Mouse (Mus musculus) inflammation-experienced regulatory T-cells, adult 6 months (primary cell): Measurements from ENCODE around the gene Gimap5. TPM values are rescaled to one million over a fixed set of nuclear protein-coding genes. Genes with fewer than 3 reads are reported as not detected.

Experiments
- ATAC-seq: one replicate; pipeline ENCODE4 v1.8.0; 2017
- polyA plus RNA-seq, 3 experiments: library from polyadenylated mRNA; unstranded; fragments of 100-300 nt; shearing (Covaris generic); gene quantifications; one replicate each; pipeline ENCODE4 v1.2.1; 2017

Gimap5 gene
- polyA plus RNA-seq = 100 to 1,000 TPM; 218 to 266 (median 236) TPM

DNA sequence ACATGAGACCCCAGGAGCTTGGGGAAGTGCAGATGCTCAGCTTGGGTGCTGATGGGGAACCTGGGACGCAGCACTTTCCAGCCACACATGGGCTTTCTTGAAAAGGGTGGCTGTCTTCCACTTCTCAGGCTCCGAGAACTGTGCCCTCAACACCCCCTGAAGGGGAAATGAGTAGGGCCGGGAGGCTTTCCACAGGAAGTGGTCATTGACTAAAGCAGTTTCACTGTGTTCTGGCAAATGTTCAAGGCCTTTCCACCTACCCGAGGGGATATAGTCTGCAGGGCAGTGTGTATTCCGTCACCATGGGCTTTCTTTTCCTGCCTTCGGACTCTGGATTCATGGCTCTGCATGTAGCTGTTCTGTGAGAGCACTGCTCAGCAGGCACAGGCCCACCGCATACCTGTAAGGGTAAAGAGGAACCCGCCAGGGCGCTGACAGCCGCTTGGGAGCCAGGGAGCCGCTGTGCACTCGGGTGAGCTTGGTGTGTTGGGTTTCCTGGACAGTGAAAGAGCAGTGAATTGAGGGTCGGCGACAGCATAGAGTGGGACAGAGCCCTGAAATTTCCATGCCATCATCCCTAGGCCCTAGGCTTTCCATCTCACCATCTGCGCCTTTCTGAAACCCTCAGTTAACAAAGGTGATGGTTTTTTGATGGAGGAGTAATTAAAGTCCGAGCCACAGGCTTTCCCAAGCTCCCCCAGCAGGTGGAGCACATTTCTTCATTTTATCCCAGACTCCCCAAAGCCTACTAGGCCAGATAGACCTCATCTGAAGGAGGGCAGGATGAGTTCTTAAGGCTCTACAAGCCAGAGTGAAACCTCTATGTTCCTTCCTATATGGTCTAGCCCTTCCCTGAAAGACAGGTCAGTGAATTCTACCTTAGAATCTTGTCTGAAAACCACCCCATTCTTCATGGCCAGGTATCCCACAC is at the start of gene Gimap5:
TSS of gene Gimap5 (plus strand) at position 239 of the 931 bp plus-strand sequence.
- peak; percentile 57 for ATAC-seq

DNA sequence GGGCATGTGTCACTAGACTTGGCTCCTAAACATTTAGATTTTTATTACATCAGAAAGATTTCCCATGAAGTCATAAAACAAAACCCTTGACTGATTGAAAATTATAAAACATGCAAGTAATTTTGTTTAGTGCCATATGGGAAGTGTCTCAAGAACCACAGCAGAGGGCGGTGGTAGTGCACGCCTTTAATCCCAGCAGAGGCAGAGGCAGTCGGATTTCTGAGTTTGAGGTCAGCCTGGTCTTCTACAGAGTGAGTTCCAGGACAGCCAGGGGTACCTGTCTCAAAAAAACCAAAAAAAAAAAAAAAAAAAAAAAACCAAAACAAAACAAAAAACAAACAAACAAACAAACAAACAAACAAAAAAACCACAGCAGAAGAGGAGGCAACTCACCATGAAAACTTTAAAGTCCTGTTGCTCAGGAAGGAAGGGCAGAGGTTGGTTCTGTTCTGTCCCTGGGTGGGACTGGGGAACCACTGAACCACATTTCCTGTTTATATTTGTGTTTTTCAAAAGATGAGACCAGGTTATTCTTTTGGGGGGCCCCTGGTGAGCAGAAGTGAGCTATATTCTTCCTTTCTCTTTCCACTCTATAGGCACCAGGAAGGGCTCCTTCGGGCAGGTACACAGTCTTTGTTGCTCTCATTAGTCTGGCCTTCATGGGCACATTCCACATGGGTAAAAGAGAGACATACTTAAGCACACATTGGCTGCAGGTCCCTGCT is 49.0 kb upstream of the Gimap5 start:
- peak; percentile 44 for ATAC-seq

DNA sequence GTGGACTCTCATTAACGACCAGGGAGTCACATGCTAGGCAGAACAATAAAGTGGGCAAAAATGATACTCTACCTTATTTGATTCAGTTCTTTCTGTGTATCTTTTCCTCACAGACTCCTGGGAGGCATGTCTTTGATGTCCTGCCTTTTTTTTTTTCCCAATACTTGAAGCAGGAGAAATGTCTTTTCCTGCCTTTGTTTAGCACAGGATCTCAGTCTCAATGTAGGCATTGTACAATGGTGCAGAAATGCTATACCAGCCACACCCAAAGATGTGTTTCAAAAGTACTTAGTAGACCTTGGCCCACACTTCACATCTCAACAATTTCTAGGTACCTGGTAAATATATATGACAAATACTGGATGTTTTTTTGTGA is 48.5 kb upstream of the Gimap5 start:
- ATAC-seq = no peak

DNA sequence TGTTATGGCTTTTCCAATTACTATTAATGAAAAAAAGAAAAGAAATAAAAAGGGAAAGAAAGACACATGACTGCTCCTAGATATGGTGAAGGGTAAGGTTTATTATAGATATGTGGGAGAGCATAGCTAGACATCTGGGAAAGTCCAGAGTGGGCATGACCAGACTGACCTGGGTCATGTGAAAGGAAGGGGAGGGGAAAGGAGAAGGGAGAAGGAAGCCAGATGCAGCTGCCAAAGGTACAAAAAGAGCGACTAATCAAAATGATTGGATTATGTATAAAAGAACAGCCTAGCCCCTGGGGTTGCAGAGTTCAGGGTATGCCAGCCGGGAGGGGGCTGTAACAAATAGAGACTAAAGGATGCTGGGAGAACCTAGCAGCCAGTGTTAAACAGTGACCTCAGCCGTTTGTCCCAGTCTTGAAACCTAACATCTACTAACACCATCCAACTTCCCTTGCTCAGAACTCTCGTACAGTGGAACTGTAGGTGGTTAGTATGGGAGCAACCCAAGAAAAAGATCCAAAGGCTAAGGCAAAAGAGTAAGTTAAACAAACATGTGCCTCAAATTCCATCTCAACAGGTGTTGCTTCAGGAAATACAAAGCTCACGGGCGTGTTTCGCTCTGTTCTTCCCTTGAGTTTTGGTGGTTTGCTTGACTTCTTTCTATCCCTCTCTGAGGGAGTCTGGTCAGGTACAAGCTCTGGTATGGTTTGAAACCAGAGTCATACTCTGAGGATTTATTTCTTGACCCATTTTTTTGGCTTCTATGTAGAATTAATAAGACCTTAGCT is 47.7 kb upstream of the Gimap5 start:
- ATAC-seq = no peak

DNA sequence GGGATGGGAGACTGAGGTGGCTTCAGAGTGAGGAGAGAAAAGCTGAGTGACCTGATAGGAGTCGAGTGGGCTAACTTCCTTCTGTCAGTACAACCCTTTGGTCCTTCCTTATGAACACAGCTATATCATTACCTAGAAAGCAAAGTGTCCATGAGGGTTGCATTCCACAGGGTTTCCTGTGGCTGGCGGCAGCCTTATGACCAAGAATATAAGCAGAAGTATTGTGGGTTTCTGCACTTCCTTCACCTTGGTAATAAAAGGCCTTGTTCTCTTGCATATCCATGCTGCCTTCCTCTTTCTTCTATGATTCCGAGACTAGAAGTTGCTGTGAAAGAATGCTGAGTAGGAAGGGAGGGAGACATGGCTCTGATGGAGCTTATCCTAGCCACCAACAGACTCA is 47.1 kb upstream of the Gimap5 start:
- ATAC-seq = no peak

DNA sequence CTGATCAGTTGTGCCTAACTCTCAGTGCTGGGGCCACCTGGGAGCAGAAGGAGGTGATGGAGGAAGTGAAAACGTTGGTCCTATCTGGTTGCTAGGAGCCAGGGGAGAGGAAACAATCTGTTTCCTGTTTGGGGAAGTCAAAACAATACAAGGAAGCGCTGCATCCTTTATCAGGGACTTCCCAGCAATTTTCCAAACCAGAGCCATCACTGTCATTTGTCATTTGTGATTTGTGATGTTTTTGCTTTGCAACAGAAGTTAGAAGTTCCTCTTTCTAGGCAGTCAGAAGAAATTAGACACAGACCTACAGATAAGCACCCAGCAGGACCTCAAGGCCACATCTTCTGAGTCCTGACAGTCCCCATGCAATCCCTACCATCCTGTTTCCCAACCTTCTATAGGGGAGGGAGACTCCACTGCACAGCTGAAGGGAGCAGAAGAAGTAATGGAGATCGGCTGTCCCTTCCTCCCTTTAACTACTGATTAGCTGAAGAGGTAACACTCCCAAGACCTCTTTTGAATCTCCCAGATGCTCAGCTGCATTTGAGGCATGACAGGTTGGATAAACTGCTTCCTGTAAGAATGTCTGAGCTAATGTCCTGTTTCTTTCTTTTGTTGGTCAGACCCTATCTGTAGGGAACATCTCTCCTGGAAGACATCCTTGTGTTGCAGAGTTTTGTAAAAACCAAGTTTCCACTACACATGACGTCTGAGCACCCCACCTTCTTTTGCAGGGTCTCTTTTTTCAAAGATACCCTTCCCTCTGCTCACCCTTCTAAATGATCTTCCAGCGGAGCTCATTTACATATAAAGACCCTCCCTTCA is 45.5 kb upstream of the Gimap5 start:
- peak; percentile 60 for ATAC-seq

DNA sequence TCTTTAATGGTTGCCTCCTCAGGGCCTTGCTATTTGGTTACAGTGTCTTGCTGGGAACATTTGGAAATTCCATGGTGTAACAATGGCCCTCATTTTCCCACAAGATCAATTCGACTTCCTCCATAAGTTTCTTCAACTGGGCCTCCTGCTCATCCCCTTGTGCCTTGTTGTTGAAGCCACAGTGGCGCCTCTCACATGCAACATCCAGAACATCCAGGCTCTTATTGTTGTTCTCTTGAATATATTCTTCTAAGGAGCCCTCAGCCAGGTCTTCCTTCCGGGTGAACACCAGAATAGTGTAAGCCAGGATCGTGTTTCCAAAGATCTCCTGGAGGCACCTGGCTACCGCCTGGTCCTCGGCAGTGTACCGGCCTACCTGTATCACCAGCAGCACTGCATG is 43.9 kb upstream of the Gimap5 start:
- ATAC-seq = no peak

DNA sequence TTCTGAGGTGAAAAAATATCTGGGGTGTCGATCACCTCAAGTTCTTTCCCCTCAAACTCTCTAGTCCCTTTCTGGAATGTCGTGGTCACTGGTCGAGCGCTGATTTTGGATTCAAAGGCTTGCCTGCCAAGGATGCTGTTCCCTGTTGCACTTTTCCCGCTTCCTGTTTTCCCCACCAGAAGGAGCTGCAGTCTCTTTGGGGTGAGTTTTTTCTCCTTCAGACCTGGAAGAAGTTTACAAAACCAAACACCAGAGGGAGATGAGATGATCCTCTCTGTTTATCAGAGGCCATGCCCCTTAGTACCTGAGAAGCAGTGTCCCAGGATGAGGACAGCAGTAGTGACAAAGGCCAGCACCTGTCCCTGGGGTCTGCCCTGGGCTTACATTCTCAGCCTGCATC is 43.4 kb upstream of the Gimap5 start:
- no peak for ATAC-seq

DNA sequence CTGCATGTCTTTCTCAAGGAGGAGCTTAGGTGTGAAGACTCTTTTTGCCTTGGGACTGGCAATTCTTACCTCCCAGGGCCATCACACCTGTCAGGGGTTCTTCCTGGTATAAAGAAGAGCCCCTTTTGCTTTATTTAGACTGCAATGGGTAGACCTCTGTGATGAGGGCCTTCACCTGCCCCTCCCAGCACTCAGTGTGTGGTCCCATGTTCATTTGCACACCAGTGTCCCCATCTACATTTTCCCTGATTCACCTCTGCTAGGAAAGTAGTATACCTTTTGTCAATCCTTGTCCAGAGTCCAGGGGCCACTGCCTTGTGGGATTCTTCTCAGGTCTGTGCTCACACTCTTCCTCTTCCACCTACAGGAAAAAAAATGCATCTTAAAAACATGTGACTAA is 41.9 kb upstream of the Gimap5 start:
- no peak for ATAC-seq

DNA sequence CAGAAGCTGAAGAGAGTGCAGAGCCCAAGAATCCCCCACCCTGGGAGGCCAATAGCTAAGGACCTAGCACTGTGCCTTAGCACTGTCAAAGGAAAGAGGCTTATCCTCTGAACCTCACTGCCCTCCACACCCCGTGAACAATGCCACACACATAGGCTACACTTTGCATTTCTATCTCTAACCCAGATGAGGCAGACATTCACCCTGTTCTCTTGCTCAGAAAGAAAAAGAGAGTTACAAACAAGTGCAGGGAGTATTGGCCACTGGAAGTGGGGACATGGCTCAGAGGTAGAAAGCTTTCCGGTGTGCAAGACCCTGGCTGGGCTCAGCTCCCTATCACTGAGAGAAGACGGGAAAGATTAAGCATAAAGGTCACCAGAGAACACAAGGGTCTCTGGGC is 39.9 kb upstream of the Gimap5 start:
- ATAC-seq = no peak

DNA sequence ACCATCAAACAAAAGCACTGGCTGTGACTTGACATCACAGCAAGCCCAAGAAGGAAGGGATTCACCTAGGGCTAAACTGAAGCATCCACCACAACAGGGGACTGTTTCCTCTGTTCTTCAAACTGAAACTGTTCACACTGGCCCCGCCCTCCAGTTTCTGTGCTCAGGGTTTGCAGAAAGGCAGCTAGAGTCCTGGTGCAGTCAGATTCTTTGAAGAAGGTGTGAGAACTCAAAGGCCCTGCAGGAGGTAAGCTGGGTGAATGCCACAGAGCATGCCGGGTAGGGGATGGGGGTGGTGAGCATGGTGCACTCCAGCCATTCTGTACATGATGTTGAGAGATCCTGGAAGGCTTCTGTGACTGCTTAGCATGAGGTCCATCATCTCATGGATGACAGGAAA is 27.5 kb upstream of the Gimap5 start, which contains the start of the genes Gm28053 and Gimap7:
TSS of gene Gm28053 (plus strand) at position 153 of the 400 bp plus-strand sequence.
TSS of gene Gimap7 (plus strand) at position 167 of the 400 bp plus-strand sequence.
- ATAC-seq = peak; percentile 95

DNA sequence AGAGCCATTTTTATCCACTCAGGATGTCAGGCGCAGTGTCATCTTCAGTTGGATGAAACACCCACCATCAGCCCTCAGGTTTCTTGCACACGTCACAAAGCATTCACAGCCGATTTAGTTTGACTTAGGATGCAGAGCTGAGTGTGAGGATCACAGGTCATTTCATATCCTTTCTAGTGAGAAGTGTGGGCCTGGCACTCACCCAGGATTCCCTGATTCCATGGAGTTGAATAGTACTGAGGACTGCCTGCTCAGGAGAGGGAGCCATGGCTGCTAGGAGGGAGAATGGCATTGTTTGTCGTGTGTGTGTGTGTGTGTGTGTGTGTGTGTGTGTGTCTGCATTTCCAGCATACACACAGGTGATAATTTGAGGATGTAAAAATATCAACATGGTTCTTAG is 25.7 kb upstream of the Gimap5 start:
- ATAC-seq = peak; percentile 11

DNA sequence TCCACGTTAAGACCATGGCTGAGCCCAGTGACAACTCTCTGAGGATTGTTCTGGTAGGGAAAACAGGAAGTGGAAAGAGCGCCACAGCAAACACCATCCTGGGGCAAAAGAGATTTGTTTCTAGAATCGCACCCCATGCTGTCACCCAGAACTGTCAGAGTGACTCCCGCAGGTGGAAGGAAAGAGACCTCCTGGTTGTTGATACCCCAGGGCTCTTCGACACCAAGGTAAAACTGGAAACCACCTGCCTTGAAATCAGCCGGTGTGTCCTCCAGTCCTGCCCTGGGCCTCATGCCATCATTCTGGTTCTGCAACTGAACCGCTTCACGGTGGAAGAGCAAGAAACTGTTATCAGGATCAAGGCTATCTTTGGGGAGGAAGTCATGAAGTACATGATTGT is 22.5 kb upstream of the Gimap5 start:
- no peak for ATAC-seq

DNA sequence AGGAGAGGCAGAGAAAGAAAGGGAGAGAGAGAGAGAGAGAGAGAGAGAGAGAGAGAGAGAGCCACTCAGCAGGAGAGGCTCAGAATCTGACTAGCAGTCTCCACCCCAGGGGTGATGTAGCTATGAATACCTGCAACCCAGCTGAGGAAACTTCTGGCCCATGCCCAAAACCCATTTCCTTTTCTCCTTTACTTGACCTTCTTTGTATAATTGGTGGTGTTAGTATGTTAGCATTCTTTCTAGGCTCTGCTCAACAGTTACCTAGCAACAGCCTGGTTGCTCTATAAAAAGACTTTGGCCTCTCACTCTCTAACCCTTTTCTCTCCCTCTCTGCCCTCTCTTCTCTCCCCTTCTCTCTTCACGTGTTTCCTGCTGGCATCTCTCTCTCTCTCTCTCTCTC is 20.5 kb upstream of the Gimap5 start:
- peak; percentile 72 for ATAC-seq

DNA sequence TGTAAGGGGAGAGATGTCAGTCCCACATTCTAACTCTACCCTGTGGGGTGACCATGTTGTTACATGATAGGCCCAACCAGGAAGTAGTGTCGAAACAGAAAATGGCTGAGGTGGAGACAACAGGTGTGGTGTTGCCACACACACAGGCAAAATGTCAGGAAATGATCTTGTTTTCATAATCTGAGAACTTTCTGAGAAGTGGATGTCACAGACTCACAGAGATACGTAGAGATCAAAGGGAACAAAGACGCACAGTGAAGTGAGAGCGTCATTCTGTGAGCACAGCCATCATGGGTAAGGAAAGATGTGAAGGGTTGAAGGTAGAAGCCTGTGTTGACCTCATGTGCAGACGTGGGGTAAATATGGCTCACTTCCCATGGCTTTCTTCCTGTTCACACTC is 18.2 kb upstream of the Gimap5 start:
- peak; percentile 69 for ATAC-seq

DNA sequence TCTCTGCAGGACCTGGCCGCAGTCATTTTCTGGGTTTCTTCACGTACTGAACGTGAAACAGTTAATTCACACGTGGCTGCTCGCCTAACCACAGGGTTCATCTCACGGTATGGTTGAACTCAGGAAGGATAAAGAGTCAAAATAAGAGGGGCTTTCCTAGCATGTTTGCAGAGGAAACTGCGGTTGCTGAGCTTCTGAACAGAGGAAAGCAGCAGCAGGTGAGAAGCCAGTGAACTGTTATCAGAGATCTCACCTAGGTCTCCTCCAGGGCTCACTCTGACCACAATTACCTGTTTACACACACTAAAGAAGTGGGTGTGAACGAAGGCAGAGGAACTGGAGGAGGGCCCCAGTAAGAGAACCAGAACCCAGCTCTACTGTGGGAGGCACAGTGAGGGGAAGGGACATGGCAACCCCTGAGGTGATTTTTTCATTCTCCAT is 13.1 kb upstream of the Gimap5 start:
- peak; percentile 91 for ATAC-seq

DNA sequence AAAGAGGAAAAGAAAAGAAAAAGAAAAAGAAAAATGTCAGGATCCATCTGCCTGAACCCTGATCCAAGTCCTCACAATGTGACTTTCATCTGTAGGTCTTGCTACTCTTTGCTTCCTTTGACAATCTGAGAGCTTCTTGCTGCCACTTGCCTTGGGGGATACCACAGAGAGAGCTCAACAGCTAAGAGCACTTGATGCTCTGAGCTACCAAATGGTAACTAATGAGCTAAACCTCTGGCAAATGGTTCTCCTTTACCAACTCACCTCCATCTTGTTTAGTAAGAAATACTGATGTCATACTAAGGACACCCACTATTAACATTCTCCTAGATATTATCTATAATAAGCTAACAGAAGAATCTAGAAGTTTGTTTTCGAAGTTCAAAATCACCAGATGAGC is 12.3 kb upstream of the Gimap5 start:
- ATAC-seq = no peak

DNA sequence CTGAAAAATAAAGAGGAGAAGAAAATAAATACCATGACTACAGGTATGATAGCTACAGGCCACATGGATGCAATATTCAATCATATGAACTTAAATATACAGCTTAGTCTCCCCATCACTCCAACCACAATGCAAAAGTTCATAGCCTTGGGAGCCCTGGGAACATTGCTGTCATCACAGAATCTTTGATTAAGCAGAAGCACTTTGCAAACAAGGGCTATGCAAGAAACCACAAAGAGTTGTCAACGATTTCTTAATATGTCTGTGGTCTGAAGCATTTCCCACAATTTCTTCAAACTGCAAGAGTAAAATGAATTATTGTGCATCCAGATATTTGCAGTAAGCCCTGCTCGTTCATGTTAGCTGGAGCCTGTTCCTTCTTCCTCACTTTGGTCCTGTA is 8.9 kb upstream of the Gimap5 start:
- ATAC-seq = no peak

DNA sequence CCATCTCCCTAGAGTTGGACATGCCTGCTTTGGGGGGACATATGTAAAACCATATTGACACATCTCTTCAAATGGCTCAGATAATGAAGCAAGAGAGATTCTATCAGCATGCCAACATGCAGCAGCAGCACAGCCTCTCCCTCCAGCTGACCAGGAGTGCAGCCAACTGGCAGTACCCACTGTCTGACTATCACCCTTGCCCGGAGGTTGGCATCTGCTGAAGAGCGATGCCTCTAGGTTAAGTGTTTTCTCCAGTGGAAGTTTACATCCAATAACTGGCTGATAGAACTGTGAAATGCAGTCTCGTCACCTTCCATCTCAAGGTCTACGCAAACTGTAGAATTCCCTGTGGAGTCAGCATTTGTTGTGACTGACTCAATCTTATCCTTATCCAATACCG is 8.3 kb upstream of the Gimap5 start:
- ATAC-seq = no peak

DNA sequence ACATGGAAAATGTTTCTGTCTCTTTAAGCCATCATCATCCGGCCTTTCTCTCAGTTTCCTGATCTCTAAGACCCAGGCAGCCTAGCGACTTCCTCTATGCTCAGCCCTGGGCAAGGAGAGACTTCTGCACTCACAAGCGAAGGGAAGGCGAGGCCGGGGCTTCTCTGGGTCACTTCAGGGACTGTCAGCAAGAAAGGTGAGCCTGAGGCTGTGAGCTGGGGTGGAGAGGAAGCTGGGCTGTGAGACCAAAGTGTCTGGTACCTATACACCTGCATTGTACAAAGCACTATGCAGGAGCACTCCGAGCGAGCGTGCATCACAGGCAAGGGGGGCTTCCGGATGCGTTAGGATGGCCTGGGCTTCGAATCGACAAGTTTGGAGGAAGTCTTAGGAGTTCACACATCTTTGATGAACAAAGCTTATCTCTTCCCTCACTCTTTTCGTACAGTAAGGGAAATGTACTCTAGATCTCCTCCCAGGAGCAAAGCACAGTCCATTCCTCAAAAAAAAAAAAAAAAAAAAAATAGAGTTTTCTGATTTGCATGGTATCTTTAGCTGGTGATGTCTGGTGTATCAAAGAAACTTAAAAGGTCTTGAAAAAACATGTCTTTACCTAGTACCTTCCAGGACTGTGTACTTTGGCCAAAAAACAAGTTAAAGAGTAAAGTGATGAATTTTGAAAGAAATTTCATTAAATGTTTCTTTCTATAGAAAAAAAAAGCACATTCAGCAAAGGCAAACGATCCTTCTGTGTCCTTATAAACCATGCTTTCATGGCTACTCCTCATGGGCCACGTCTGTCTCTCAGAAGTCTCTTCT is 6.8 kb upstream of the Gimap5 start, which contains the start of gene Gimap1:
TSS of gene Gimap1 (plus strand) at position 94 of the 819 bp plus-strand sequence.
- peak; percentile 61 for ATAC-seq

DNA sequence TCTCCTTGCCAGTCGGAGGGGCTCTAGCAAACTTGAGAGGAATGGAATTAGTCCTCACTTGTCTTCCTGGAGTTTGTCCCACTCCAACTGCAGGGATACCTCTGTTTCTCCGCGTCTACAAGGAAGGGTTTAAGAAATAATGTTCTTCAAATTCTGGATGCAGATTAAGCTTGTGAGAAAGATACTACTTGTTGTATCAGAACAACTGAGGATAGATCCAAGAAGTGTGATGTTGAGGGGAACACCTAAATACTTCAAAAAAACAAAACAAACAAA is 6.3 kb upstream of the Gimap5 start:
- ATAC-seq = no peak
